Mouse (Mus musculus) liver, adult 2 months (tissue): ENCODE results near the gene Dlgap4.

Experiments
- CTCF ChIP-seq: fragments of 200-500 bp; IDR thresholded peaks from 2 replicates; pipeline ENCODE4 v1.5.1; 2011; ENCODE audit warnings: low read depth, low read length, control low read depth
- POLR2A ChIP-seq: fragments of 200-500 bp; IDR thresholded peaks from 2 replicates; pipeline ENCODE4 v1.6.1; 2011; ENCODE audit warnings: low read length, control low read depth; ENCODE audit not compliant: insufficient read depth; ENCODE audit errors: extremely low read depth

DNA sequence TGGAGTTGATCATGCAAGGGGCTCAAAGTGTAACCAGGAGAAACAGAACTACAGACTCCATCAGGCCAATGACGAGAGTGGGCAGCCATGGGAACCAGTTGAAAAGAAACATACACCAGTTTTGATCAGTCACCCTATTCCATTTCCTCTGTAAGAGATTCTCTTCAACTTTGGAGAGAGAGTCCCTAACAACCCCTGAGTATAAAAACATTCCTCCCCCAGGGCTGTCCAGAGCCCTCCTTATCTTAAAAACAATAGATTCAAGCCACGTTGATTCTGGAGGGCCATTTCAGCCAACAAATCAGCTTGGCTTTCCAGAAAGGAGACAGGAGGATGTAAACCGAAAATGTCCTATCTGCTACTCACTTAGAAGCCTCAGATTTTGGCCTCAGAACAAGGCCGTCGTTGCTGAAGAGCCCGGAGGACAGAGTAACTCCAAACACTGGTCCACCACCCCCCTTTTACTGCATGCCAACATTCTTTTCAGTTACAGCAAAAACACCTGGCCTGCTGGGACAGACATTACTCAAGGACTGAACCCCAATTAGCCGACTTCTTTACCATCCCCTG lies 170.6 kb downstream of the Dlgap4 start:
- TF ChIP-seq POLR2A (no peak), CTCF (no peak)
